Mouse (Mus musculus): ENCODE data around the gene Zfp52.

Gene Zfp52

GRCm38 (mm10) chr17:21535096-21536001 is at the start of gene Zfp52:
Gene Zfp52, plus strand, starts transcription at chr17:21535539.
- DNase-seq (ENCODE audit: low read depth) = peak; percentile 57

GRCm38 (mm10) chr17:21488760-21489499 is 46.4 kb upstream of the Zfp52 start, which contains the start of gene Zfp53:
Gene Zfp53, plus strand, starts transcription at chr17:21488998.
- peak; percentile 70 for DNase-seq (ENCODE audit: low read depth)

GRCm38 (mm10) chr17:21489500-21490001 is 45.8 kb upstream of the Zfp52 start:
- peak; percentile 20 for DNase-seq (ENCODE audit: low read depth)

GRCm38 (mm10) chr17:21501365-21501764 is 34.0 kb upstream of the Zfp52 start:
- DNase-seq (ENCODE audit: low read depth) = no peak

- DNase-seq (ENCODE audit: low read depth) = no peak
Observed at GRCm38 (mm10) chr17:21504524-21504923, 30.8 kb upstream of the Zfp52 start.

DNA sequence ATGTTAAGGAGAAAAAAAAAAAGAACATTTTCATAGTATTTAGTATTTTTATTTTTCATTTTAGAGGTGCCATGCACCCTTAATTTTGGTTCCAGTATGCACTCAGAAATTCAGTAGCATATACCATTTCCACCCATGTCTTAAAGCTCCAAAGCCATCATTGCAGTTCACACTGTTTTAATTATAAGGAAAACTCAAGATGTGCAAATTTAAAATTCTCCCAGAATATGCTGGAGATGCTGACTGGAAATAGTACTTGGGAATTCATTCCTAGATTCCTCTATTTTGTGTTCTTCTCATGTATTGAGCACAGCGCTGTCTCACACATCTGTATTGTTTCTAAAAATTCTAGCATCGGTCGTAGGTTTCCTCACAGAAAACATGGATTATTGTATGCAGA is 29.1 kb upstream of the Zfp52 start:
- DNase-seq (ENCODE audit: low read depth) = no peak

DNA sequence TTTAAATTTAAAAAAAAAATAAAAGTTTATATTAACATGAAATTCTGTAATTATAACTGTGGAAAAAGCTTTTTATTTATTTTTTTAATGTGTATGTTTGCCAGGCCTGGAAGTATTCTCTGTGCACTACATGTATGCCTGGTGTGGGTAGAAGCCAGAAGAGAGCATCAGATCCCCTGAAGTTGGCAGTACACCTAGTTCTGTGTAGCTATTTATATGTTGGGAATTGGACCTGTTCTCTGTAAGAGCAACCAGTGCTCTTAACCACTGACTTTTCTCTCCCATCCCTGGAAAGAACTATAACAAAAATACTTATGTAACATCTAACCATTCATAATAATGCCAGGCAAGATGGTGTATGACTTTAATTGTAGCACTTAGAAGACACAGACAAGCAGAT is 25.6 kb upstream of the Zfp52 start:
- no peak for DNase-seq (ENCODE audit: low read depth)

DNA sequence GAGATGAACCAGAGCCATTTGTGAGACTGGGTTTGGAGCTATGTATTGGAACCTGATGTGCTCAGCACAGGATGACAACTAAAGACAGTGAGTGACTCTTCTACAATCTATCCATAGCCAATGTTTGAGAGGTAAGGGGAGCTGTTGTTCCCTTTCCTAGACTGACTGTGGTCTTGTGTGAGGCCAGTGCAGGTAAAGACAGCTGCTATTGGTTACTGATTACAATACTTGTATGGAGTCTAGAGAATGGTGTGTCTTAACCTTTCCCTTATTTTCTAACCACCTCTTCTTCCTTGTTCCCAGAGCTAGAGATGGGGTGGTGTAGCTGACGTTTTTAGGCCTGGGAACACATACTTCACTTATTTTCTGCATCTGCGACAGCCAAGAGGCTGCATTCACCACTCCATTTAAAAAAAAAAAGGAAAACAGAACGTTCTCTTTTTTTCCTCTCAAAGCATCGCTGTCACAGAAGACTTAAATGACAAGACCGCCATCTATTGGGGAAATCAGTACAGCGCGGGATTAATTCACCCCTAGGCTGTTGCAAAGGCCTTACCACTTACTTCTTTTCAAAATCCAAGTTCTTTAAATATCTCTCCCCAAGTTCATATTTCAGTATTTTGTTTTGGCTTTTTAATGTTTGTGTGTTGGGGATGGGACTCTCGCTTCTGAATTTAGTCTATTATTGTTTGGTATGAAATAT is 19.8 kb upstream of the Zfp52 start:
- peak; percentile 79 for DNase-seq (ENCODE audit: low read depth)

- DNase-seq (ENCODE audit: low read depth) = peak; percentile 51
Observed at GRCm38 (mm10) chr17:21516201-21517129, 18.9 kb upstream of the Zfp52 start.

- DNase-seq (ENCODE audit: low read depth) = no peak
Observed at GRCm38 (mm10) chr17:21517130-21517671, 18.1 kb upstream of the Zfp52 start.

DNA sequence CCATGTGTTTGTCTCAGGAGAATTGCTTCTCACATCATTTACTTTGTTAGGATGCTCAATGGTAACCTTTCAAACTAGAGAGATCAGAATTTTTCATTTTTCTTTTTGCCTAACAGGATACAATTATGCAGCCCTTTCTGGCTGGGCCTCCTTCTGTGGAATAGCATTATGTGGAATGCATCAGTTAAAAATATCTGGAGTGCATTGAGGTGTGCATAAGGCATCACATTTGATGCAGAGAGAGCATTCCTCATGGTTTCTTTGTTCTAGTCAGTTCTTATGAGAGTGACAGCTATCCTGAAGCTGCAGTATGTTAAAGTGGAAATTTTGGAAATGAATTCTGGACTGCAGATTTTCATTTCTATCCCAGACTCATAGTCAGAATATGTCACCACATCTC is 9.1 kb upstream of the Zfp52 start:
- DNase-seq (ENCODE audit: low read depth) = no peak

GRCm38 (mm10) chr17:21530645-21531330 is 4.6 kb upstream of the Zfp52 start:
- DNase-seq (ENCODE audit: low read depth) = no peak

DNA sequence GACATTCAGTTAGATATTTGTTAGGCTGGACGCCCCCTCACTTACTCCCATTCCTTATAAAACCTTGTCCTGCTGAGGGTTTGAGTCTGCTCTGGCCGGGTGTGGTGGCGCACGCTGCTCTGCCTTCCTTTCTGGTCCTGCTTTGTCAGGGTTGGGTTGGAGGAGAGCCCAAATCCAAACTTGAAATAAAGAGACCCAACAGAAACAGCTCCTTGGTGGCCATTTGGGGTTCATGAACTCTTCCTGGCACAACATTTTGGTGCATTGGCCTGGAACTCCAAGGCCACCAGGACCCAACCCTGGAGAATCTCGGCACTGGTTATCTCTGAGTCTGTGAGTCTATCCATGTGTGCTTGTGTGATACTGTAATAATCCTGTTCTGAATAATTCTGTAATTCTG is 3.7 kb upstream of the Zfp52 start:
- no peak for DNase-seq (ENCODE audit: low read depth)

GRCm38 (mm10) chr17:21532101-21532951 is 3.0 kb upstream of the Zfp52 start:
- peak; percentile 50 for DNase-seq (ENCODE audit: low read depth)

DNA sequence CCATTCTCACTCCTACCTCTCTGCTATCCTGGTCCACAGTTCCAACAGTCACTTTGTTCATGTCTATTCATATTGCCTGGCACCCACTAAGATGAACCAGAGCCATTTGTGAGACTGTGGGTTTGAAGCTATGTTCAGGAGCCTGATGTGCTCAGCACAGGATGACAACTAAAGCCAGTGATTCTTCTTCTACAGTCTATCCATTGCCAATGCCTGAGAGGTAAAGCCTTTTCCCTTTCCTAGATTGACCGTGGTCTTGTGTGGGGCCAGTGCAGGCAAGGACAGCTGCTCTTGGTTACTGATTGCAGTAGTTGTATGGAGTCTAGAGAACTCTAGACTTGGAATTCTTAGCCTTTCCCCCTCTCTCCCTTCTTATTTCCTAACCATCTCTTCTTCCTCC is 1.4 kb upstream of the Zfp52 start:
- DNase-seq (ENCODE audit: low read depth) = no peak

GRCm38 (mm10) chr17:21534460-21535095 is 761 bp upstream of the Zfp52 start:
- DNase-seq (ENCODE audit: low read depth) = peak; percentile 85

- DNase-seq (ENCODE audit: low read depth) = no peak
Observed at GRCm38 (mm10) chr17:21536096-21536495, 757 bp downstream of the Zfp52 start.

DNA sequence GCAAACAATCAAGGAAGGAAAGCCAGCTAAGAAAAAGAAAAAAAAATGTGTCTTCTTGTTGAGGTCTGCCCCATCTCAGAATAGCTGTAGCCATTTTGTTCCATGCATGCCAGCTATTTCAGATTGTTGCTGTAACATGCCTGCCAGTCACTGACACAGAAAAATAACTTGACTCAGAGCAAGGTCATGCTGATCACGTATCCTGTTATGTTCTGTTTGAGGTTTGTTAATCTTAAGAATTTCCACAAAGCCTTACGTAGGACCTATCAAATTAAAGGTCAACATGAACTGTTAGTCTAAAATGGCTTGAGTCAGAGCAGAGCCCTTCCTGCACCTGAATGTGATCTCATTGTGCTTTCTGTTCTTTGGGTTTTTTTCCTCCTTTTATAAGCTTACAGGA is 1.3 kb downstream of the Zfp52 start:
- no peak for DNase-seq (ENCODE audit: low read depth)

GRCm38 (mm10) chr17:21557831-21558230 is 22.5 kb downstream of the Zfp52 start:
- no peak for DNase-seq (ENCODE audit: low read depth)
